Mouse (Mus musculus): ENCODE results near the gene Snf8.

DNA sequence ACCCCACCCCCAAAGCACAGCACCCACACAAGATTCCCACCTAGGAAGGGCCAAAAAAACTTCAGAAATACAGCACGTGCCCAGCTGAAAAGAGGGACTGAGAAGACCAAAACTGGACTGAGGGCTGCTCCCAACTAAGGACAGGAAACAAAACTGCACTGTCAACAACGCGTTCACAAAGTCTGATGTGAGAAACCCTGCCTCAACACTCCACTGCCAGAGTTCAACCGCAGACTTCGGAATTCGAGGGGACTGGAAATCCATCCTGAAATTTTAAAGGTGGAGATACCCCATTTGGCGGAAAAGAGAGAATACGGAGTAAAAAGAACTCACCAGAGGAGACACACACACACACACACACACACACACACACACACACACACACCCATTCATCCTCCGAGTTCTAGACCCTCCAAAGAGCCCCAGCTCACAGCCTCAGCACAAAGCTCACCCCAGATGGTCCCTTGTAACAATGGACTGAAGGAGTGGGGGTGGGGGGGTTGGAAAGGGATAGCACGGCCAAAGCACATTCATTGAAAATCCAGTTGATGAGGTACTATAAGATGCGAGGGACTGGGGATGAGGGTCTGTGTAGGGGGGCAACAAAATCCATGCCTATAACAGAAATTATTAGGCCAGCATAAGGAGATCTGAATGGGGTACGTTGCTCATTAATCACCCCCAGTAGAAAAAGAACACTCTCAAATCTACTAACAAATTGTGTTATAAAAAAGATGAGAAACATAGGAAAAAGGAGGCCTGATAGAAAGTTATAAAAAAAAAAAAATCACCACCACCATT, 31.4 kb upstream of the Snf8 start:
- TF ChIP-seq CTCF (IDR thresholded peaks at IDR 0.05; ENCODE audit: low read depth, low read length) (no peak), POLR2A (IDR thresholded peaks at IDR 0.05; ENCODE audit: borderline replicate concordance, low read depth, low read length) (no peak)
